Mouse (Mus musculus) thymus, adult 18-20 months (tissue): Measurements from ENCODE around the gene Gnb2.
A peak's percentile ranks its signal among the peaks of the same experiment; 100 is the strongest.

ENCODE experiments used
- DNase-seq, 2 experiments: peaks; one replicate each; pipeline ENCODE4 v3.0.0; 2022; ENCODE audit warnings: mixed read lengths in 2 of 2

Gnb2 gene

GRCm38 (mm10) chr5:137533117-137533827 lies at the start of gene Gnb2, which contains the start of gene Epo:
Gnb2 (minus strand) TSS chr5:137533510.
Epo (minus strand) TSS chr5:137533242.
- peak; percentile 94 to 97 for DNase-seq

GRCm38 (mm10) chr5:137582702-137583101 lies 49.4 kb upstream of the Gnb2 start:
- DNase-seq: no peak

- DNase-seq: no peak
These were observed 46.9 kb upstream of the Gnb2 start for GRCm38 (mm10) chr5:137580246-137580645.

- DNase-seq: no peak
These were observed 41.2 kb upstream of the Gnb2 start for GRCm38 (mm10) chr5:137574470-137574901.

GRCm38 (mm10) chr5:137570691-137571586 lies 37.6 kb upstream of the Gnb2 start:
- DNase-seq: no peak

GRCm38 (mm10) chr5:137570181-137570580 lies 36.9 kb upstream of the Gnb2 start:
- DNase-seq: no peak

GRCm38 (mm10) chr5:137569665-137570064 lies 36.4 kb upstream of the Gnb2 start, which contains the start of gene Tfr2:
Tfr2 (plus strand) TSS chr5:137569840.
- DNase-seq: no peak

GRCm38 (mm10) chr5:137569031-137569430 lies 35.7 kb upstream of the Gnb2 start:
- DNase-seq: no peak

GRCm38 (mm10) chr5:137568223-137568798 lies 35.0 kb upstream of the Gnb2 start:
- no peak for DNase-seq

- no peak for DNase-seq
These were observed 33.1 kb upstream of the Gnb2 start for GRCm38 (mm10) chr5:137566416-137566815.

- DNase-seq: no peak
These were observed 32.4 kb upstream of the Gnb2 start for GRCm38 (mm10) chr5:137565744-137566143.

GRCm38 (mm10) chr5:137562965-137563364 lies 29.7 kb upstream of the Gnb2 start:
- no peak for DNase-seq

GRCm38 (mm10) chr5:137561556-137561955 lies 28.2 kb upstream of the Gnb2 start:
- DNase-seq: no peak

GRCm38 (mm10) chr5:137553898-137554297 lies 20.6 kb upstream of the Gnb2 start:
- no peak for DNase-seq

GRCm38 (mm10) chr5:137553411-137553837 lies 20.1 kb upstream of the Gnb2 start, which contains the start of gene Actl6b:
Actl6b (plus strand) TSS chr5:137553517.
- DNase-seq: peak in 1 of 2 experiments; percentile 26

- DNase-seq: no peak
These were observed 19.7 kb upstream of the Gnb2 start for GRCm38 (mm10) chr5:137553000-137553399.

- DNase-seq: no peak
These were observed 17.8 kb upstream of the Gnb2 start for GRCm38 (mm10) chr5:137551119-137551518.

- no peak for DNase-seq
These were observed 16.5 kb upstream of the Gnb2 start for GRCm38 (mm10) chr5:137549840-137550239.

GRCm38 (mm10) chr5:137545596-137545995 lies 12.3 kb upstream of the Gnb2 start:
- no peak for DNase-seq

GRCm38 (mm10) chr5:137544926-137545325 lies 11.6 kb upstream of the Gnb2 start:
- no peak for DNase-seq

GRCm38 (mm10) chr5:137541768-137542540 lies 8.6 kb upstream of the Gnb2 start:
- DNase-seq: no peak

- DNase-seq: no peak
These were observed 7.7 kb upstream of the Gnb2 start for GRCm38 (mm10) chr5:137540991-137541390.
